Mouse (Mus musculus) E14TG2a.4 (cell line): Measurements from ENCODE around the gene Sptb.

Experiments
- CTCF ChIP-seq: conservative IDR thresholded peaks from 2 replicates; pipeline ENCODE4 v1.5.1; 2014; ENCODE audit warnings: low read length
- POU5F1 ChIP-seq: IDR thresholded peaks from 2 replicates; pipeline ENCODE4 v1.6.1; 2014; ENCODE audit warnings: low read length, borderline replicate concordance

- TF ChIP-seq CTCF (no peak; the same call in 1 of the 2 replicates), POU5F1 (no peak)
Observed at GRCm38 (mm10) chr12:76649708-76650687, 60.3 kb downstream of the Sptb start.
